Mouse (Mus musculus) embryo, embryonic 9.5 days (tissue): ENCODE data around the gene Gm10912.
"Not testable (repeated sequence)": the region's sequence is repeated elsewhere in the genome, so short reads cannot be mapped to it uniquely, and the experiment has no call there.

Source experiments
- DNase-seq: peaks from one replicate; pipeline ENCODE4 v3.0.0-alpha.2; 2017; ENCODE audit errors: extremely low spot score

Gene Gm10912

GRCm38 (mm10) chr2:104065526-104065925 lies at the start of gene Gm10912:
Gene Gm10912 (plus strand): TSS chr2:104065826.
- not testable (repeated sequence) for DNase-seq

- no peak for DNase-seq
Observed at GRCm38 (mm10) chr2:104023096-104023495, 42.5 kb upstream of the Gm10912 start.

- DNase-seq: no peak
Observed at GRCm38 (mm10) chr2:104024656-104025055, 41.0 kb upstream of the Gm10912 start.

- DNase-seq: peak; percentile 93
Observed at GRCm38 (mm10) chr2:104027458-104028138, 38.0 kb upstream of the Gm10912 start, which contains the start of gene Fbxo3. Gene Fbxo3 (plus strand): TSS chr2:104027721.

GRCm38 (mm10) chr2:104028139-104028723 lies 37.4 kb upstream of the Gm10912 start, which contains the start of gene 4931422A03Rik:
Gene 4931422A03Rik (minus strand): TSS chr2:104028361.
- DNase-seq: peak; percentile 3

GRCm38 (mm10) chr2:104029074-104029473 lies 36.6 kb upstream of the Gm10912 start:
- DNase-seq: no peak

- no peak for DNase-seq
Observed at GRCm38 (mm10) chr2:104030381-104030780, 35.2 kb upstream of the Gm10912 start.

GRCm38 (mm10) chr2:104032056-104032455 lies 33.6 kb upstream of the Gm10912 start:
- no peak for DNase-seq

- DNase-seq: peak; percentile 72
Observed at GRCm38 (mm10) chr2:104034832-104035472, 30.7 kb upstream of the Gm10912 start.

GRCm38 (mm10) chr2:104035595-104035994 lies 30.0 kb upstream of the Gm10912 start:
- no peak for DNase-seq

GRCm38 (mm10) chr2:104036316-104036715 lies 29.3 kb upstream of the Gm10912 start:
- DNase-seq: no peak

GRCm38 (mm10) chr2:104038236-104038635 lies 27.4 kb upstream of the Gm10912 start:
- no peak for DNase-seq

GRCm38 (mm10) chr2:104041632-104042031 lies 24.0 kb upstream of the Gm10912 start:
- DNase-seq: no peak

GRCm38 (mm10) chr2:104042766-104043165 lies 22.9 kb upstream of the Gm10912 start:
- DNase-seq: no peak

GRCm38 (mm10) chr2:104043624-104044478 lies 21.8 kb upstream of the Gm10912 start:
- no peak for DNase-seq

GRCm38 (mm10) chr2:104044479-104045080 lies 21.0 kb upstream of the Gm10912 start:
- DNase-seq: no peak

GRCm38 (mm10) chr2:104058381-104058780 lies 7.2 kb upstream of the Gm10912 start:
- DNase-seq: no peak

GRCm38 (mm10) chr2:104058954-104059353 lies 6.7 kb upstream of the Gm10912 start:
- DNase-seq: no peak

- no peak for DNase-seq
Observed at GRCm38 (mm10) chr2:104059786-104060185, 5.8 kb upstream of the Gm10912 start.

- DNase-seq: no peak
Observed at GRCm38 (mm10) chr2:104060996-104061395, 4.6 kb upstream of the Gm10912 start.

GRCm38 (mm10) chr2:104062665-104063064 lies 3.0 kb upstream of the Gm10912 start:
- no peak for DNase-seq
